Mouse (Mus musculus): ENCODE measurements around the gene Pdzd8.

Pdzd8 gene

GRCm38 (mm10) chr19:59352760-59353159 is 7.2 kb upstream of the Pdzd8 start:
- DNase-seq: no peak

DNA sequence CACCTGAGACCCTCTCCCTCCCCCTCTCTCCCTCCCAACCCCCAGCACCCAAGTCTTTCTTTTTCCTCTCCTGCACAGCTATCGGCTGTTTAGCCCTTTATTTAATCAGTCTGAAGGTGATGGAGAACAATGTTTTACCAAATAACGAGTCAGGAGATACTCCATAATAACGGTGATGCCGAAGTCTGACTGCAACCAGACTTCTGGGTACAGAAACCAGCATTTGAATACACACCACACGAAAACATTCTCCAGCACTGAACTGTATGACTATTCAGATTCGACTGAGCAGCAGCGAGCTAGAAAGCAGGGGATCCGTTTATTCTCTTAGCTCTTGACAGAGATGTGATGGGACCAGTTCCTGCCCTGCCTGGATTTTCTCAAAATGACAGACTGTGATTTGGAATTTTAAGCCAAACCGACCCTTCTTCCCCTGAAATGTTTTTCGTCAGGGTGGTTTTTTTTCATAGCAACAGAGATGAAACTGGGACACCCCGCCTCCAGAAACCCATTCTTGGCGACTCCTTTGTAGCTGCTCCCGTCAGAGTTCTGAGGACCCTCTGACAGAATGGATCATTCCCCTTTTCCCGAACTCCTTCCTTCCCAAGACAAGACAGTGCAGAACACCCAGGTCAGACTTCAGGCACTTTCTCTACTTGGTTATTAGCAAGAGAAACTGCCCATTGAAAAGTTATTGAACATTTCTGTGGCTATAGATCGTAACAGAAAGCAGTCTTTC is 5.7 kb upstream of the Pdzd8 start:
- no peak for DNase-seq

DNA sequence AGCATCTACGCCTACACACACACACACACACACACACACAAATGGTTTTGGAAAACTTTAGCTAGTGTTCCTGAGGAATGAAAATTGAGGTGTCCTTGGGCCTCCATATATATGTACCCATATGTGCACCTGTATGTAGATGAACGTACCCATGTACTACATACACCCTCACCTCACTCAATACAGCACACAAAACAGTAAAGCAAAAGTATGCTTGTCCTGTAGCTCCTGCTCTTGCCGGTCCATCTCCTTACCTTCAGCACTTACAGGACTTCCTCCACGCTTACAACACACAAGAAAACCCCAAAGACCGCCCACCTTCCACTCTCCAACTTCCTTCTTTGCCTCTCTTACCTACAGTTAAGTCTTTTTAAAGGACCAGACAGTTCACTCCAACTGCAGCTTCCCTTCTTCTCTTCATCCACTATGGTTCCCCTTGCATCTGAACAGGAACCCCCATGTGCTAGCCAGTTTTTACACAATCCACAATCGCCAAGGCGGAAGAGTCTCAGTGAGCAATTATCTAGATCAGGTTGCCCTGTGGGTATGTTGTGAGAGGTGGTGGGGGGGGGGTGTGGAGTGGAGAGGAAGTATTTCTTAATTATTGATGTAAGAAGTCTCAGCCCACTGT is 4.8 kb upstream of the Pdzd8 start:
- DNase-seq: peak; percentile 22 to 37

DNA sequence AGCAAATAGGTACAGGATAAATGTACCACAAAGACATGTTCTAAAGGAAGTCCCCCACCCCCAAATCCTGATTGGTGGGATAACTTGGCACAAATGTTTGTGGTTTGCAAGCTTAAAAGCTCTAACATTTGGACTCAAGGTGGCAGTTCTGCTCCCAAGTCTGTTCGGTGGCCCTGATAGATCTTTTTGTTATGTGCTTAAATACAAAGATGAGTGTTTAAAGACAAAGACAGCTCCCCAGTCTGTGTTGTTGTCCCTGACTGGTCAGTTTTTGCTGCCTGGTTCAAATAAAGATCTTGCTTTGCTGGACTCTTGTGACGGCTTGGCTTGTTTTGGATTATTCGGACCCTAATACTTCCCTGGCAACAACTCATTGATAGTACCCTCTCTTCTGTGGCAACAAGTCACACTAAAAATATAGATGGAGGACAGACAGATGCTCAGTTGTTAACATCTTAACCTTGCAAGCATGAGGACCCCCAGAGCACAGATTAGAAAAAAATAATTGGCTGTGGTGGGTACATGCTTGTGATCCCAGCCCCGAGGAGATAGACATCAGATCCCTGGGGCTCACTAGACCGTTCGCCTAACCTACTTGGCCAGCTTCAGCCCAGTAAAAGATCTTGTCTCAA is 3.9 kb upstream of the Pdzd8 start:
- DNase-seq: no peak

DNA sequence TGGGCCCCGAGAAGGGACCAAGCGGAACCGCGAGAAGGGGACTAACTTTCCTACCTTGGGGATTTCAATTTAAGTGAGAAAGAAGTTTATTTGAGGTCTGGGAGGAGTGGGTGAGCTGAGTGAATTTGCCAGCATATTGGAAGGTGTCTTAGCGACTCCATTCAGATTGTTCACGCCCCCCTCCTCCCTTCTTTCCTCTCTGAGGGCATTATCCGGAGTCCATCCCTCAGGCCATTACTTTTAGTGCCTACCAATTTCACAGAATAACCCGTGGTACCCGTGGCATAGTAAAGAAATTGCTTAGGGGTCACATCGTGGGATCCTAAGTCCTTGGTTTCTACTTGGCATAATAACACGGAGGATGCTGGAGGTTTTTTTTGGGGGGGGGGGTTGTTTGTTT is 745 bp upstream of the Pdzd8 start:
- DNase-seq: no peak

DNA sequence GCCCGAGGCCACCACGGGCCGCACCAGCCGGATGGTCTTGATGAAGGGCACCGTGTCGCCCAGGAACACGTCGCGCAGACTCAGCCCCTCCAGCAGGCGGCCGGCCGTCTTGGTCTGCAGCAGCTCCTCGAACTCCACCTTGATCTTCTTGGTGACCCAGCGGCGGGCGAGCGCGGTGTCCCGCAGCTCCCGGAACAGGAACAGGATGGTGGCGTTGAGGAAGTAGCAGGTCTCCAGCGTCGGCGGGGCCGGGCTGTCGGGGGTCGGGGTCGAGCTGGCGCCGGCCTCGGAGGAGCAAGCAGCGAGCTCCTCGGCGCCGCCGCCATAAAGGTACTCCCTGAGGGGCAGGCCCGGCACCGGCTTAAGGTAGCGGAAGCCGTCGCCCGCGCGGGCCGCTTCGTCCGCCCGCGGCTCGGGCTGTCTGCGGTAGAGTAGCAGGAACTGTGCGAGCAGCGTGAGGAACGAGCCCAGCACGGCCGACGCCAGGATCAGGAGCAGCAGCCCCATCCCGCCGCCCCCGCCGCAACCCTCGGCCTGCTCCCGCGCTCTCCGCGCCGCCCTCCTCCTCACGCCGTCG is 411 bp downstream of the Pdzd8 start:
- peak; percentile 74 to 76 for DNase-seq

GRCm38 (mm10) chr19:59344304-59344711 is 1.3 kb downstream of the Pdzd8 start:
- DNase-seq: peak; percentile 60 to 67

- no peak for DNase-seq
Measured at GRCm38 (mm10) chr19:59342964-59343363, 2.6 kb downstream of the Pdzd8 start.

DNA sequence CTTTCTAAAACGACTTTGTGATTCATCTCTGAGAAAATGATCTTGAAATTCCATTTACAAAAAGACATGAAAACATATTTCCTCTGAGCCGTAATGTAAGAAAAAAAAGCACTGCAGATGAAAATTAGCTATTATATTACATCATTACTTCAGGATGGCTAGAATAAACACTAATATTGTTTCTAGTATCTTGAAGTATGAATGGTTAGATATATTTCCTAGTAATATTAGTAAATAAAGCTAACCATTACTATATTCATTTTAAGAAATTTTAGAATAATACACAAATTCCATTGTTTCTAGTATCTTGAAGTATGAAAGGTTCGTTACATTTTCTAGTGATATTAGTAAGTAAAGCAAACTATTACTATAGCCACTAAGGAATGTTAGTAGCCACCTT is 5.7 kb downstream of the Pdzd8 start:
- no peak for DNase-seq

GRCm38 (mm10) chr19:59337872-59338681 is 7.5 kb downstream of the Pdzd8 start:
- DNase-seq: no peak

- DNase-seq: no peak
Measured at GRCm38 (mm10) chr19:59336655-59337054, 8.9 kb downstream of the Pdzd8 start.

DNA sequence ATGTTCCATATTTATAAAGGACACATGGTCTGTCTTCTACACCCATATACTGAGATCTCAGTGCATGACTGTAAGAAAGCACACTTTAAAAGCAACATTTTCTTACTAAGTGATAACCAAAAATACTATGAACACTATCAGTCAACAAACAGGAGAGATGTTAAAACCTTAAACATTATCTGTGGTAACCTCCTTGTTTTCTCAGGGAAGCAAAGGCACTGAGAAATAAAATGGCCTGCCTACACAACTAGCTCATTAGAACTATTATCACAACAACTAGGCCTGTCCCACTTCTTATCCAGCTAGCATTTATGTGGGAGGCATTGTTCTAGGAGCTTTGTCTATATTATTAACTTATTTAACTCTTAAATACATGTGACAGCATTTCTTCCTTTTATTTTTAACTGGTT is 14.8 kb downstream of the Pdzd8 start:
- DNase-seq: no peak

DNA sequence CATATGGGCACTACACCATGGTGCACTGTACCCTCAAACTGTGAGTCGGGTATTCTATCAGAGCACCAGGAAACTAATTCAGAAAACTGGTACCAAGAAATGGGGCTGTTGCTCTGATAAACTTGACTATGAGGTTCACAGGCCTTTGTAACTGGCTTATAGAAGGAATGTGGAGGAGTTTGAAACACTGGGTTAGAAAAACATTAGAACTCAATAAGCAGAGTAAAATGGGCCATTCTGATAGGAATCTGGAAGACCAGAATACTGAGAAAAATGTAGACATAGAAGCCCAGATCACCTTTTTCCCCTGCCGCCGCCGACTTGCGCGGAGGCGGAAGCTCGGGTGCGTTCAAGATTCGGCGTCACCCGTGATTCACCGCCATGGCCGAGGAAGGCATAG is 23.6 kb downstream of the Pdzd8 start, which contains the start of gene Rps12-ps3:
Rps12-ps3 (plus strand) TSS at position 301 of the 400 bp plus-strand sequence.
- DNase-seq: no peak

DNA sequence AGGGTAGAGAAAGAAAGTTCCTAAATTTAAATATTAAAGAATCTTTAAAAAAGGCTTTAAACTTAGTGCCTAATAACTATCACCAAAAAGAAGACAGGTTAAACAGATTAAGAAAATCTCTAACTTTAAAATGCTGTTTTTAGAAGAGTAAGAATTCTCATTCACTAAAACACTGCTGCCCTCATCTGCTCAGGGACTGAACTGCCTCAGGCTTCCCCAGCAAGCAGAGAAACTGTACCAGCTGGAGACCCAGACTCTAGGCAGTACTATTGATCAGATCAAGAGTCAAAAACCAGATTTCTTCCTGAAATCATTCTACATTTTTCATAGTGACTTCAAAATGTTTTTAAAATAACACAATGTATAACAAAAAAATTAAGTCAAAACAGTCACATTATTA is 29.0 kb downstream of the Pdzd8 start:
- DNase-seq: no peak

DNA sequence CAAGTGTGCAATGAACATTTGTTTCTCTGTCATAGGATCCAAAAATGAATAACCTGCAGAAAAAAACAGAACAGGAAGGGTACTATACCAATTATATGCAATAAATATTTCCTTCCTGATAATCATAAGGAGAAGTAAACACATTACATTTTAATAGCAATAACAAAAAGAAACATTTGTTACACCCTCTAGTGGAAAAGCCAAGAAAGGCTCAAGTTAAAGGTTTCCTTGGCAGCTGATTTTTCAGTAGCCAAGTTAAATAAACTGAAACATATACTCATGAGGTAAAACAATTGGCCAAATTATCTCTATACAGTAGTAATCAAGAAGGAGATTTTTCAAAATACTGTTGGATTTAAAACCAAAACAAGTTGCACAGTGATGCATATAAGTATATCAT is 30.3 kb downstream of the Pdzd8 start:
- no peak for DNase-seq

DNA sequence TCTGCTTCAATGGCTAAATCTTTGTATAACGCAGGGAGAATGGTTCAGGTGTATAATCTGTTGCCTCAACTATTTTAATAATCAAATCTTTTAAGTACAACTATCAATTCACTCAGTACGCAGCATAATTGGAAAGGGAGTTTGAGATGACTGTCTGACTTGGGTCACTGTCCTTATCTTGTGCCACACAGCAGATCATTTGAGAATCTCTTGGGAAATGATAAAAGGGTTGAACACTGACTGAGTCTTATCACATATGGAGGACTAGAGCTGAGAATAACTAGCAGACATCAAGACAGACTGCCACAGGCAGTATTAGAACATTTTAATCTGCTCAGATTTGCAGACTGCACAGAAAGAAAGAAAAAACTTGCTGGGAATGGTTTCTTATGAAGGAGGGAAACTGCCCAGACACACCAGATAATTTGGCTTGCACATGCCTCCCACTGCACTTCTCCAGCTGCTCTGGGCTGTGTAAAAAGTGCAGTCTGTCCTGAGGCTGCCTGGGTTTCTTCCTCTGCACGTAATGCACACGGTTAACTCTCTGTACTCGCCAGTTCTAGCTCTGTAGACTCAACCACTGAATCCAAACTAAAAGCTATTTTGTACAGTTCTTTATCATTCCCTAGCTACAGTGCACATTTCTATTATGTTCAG is 53.3 kb downstream of the Pdzd8 start:
- no peak for DNase-seq

DNA sequence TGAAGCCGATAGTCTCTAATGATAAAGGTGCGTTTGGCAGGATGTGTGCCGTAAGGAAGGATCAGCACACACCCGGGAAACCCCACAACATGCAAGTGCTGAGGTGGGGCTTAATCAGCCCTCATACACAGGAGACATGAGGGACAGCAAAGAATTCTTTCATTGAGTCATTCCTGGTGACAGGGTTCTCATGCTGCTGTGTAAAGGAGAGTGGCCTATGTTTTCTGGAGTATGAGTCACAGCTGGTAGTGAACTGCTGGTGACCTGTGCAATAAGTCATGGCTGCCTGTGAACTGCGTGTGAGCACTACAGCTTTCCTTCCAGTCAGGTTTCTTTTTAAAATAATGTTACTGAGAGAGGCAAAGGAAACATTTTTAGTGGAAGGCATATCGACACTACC is 55.8 kb downstream of the Pdzd8 start:
- DNase-seq: no peak

- DNase-seq: no peak
Measured at GRCm38 (mm10) chr19:59289042-59289441, 56.5 kb downstream of the Pdzd8 start.

GRCm38 (mm10) chr19:59282001-59282400 is 63.6 kb downstream of the Pdzd8 start:
- no peak for DNase-seq

- no peak for DNase-seq
Measured at GRCm38 (mm10) chr19:59280841-59281240, 64.7 kb downstream of the Pdzd8 start.

GRCm38 (mm10) chr19:59276354-59276753 is 69.2 kb downstream of the Pdzd8 start:
- no peak for DNase-seq

DNA sequence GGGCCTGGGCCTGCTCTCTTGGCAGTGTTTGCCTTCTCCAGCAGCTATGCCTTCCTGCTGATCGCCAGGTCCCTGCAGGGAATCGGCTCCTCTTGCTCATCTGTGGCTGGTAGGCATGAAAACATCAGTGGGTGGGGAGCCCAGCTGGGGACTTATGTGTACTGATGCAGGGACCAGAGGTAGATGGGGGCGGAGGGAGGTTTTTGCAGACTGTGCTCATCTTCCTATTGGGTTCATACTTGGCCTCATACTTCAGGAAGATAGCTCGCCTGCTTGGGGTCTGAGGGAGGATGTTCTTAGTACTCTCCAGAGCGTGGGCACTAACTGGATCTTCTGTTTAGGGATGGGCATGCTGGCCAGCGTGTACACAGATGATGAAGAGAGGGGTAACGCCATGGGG is 72.4 kb downstream of the Pdzd8 start:
- DNase-seq: no peak
